Mouse (Mus musculus) T-cell, adult 2 months (primary cell): Measurements from ENCODE around the gene Dcaf4.

Source experiments
- DNase-seq: peaks from one replicate; pipeline ENCODE4 v3.0.0; 2022; ENCODE audit warnings: low spot score

Gene Dcaf4

GRCm38 (mm10) chr12:83520311-83520890, at the start of gene Dcaf4:
TSS of gene Dcaf4 (plus strand) at chr12:83520466.
- peak; percentile 93 for DNase-seq

GRCm38 (mm10) chr12:83471760-83472159, 48.5 kb upstream of the Dcaf4 start:
- no peak for DNase-seq

GRCm38 (mm10) chr12:83473987-83474600, 46.2 kb upstream of the Dcaf4 start:
- DNase-seq: no peak

GRCm38 (mm10) chr12:83475419-83475818, 44.8 kb upstream of the Dcaf4 start:
- no peak for DNase-seq

- DNase-seq: no peak
Measured at GRCm38 (mm10) chr12:83476277-83476676, 44.0 kb upstream of the Dcaf4 start.

GRCm38 (mm10) chr12:83479140-83479539, 41.1 kb upstream of the Dcaf4 start:
- DNase-seq: no peak

- no peak for DNase-seq
Measured at GRCm38 (mm10) chr12:83479818-83480401, 40.4 kb upstream of the Dcaf4 start.

- no peak for DNase-seq
Measured at GRCm38 (mm10) chr12:83481439-83481838, 38.8 kb upstream of the Dcaf4 start.

- no peak for DNase-seq
Measured at GRCm38 (mm10) chr12:83483653-83484052, 36.6 kb upstream of the Dcaf4 start.

GRCm38 (mm10) chr12:83484855-83485745, 35.2 kb upstream of the Dcaf4 start:
- DNase-seq: no peak

GRCm38 (mm10) chr12:83485911-83486670, 34.2 kb upstream of the Dcaf4 start:
- peak; percentile 10 for DNase-seq

GRCm38 (mm10) chr12:83486671-83487461, 33.4 kb upstream of the Dcaf4 start:
- peak; percentile 20 for DNase-seq

- peak; percentile 84 for DNase-seq
Measured at GRCm38 (mm10) chr12:83487476-83487991, 32.7 kb upstream of the Dcaf4 start, which contains the start of gene Dpf3. TSS of gene Dpf3 (minus strand) at chr12:83487716.

GRCm38 (mm10) chr12:83488211-83488941, 31.9 kb upstream of the Dcaf4 start:
- DNase-seq: no peak

- DNase-seq: no peak
Measured at GRCm38 (mm10) chr12:83489748-83490147, 30.5 kb upstream of the Dcaf4 start.

GRCm38 (mm10) chr12:83491609-83492008, 28.7 kb upstream of the Dcaf4 start:
- no peak for DNase-seq

- DNase-seq: no peak
Measured at GRCm38 (mm10) chr12:83492808-83493207, 27.5 kb upstream of the Dcaf4 start.

GRCm38 (mm10) chr12:83494196-83494595, 26.1 kb upstream of the Dcaf4 start:
- no peak for DNase-seq

GRCm38 (mm10) chr12:83495248-83495960, 24.9 kb upstream of the Dcaf4 start:
- no peak for DNase-seq
